Mouse (Mus musculus): ENCODE measurements at regions not wholly inside any gene's neighbourhood (a gene's known extent, or its start where the extent isn't known, plus 50 kb on each side); places are given as distances from the start of the nearest gene placed in this dataset.

DNA sequence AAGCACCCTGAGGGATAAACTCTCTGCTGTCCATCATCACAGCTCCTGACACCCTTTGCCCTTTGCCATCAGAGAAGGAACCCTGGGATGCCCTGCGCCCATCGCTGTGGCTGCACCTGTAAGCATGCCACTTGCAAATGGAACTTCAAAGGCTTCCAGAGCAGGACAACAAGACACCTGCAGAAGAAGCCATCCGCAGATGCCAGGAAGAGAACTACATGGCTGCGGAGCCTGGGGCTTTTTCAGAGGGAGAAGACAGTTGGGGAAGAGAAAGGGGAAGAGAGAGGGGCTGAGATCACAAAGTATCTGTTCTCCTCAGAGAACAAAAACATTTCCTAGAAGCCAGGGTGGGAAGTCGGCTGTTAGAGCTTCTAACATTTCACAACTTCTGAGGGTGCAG is 365.2 kb upstream of the Runx1 start:
- TF ChIP-seq CTCF (IDR thresholded peaks at IDR 0.05; ENCODE audit: low read depth) (no peak), EP300 (IDR thresholded peaks at IDR 0.05; ENCODE audit: low read depth) (no peak)
